Mouse (Mus musculus) heart, embryonic 14.5 days (tissue): ENCODE measurements around the gene Calm5. TPM values are rescaled to one million over a fixed set of nuclear protein-coding genes. Genes with fewer than 3 reads are reported as not detected.

Source experiments
- ATAC-seq: fragments of 200-750 bp; cut with Nextera tagmentation; 2 replicates; pipeline ENCODE4 v1.8.0; 2017; ENCODE audit warnings: low read depth, moderate TSS enrichment; ENCODE audit not compliant: insufficient number of reproducible peaks, insufficient read depth, low FRiP score
- H3K27ac ChIP-seq, 2 experiments: fragments of 200-500 bp in 1 of 2; fragments of 300-500 bp in 1 of 2; sonication (generic) in 1 of 2; replicated peaks in 1 of 2; 2 replicates each; pipeline ENCODE4 v1.5.1; 2012 to 2014; ENCODE audit warnings: low read depth in 2 of 2, low read length in 2 of 2, control low read depth in 1 of 2, mild to moderate bottlenecking in 1 of 2, mixed read lengths in 1 of 2; ENCODE audit not compliant: control insufficient read depth in 1 of 2, insufficient read depth in 1 of 2
- H3K27me3 ChIP-seq: fragments of 300-500 bp; sonication (generic); 2 replicates; pipeline ENCODE4 v1.6.1; 2014; ENCODE audit warnings: mild to moderate bottlenecking, low read length, control low read depth; ENCODE audit not compliant: control insufficient read depth, insufficient read depth
- H3K36me3 ChIP-seq: fragments of 300-500 bp; sonication (generic); 2 replicates; pipeline ENCODE4 v1.6.1; 2014; ENCODE audit warnings: mild to moderate bottlenecking, control low read depth, low read length, mixed read lengths; ENCODE audit not compliant: control insufficient read depth, insufficient read depth
- H3K4me1 ChIP-seq, 2 experiments: fragments of 200-500 bp in 1 of 2; fragments of 300-500 bp in 1 of 2; sonication (generic) in 1 of 2; 2 replicates each; pipeline ENCODE4 v1.6.1; 2012 to 2014; ENCODE audit warnings: low read length in 2 of 2, control low read depth in 1 of 2, mixed read lengths in 1 of 2; ENCODE audit not compliant: control insufficient read depth in 2 of 2, insufficient read depth in 2 of 2
- H3K4me2 ChIP-seq: fragments of 300-500 bp; sonication (generic); 2 replicates; pipeline ENCODE4 v1.6.1; 2014; ENCODE audit warnings: mild to moderate bottlenecking, low read length
- H3K4me3 ChIP-seq, 2 experiments: fragments of 200-500 bp in 1 of 2; fragments of 300-500 bp in 1 of 2; sonication (generic) in 1 of 2; 2 replicates each; pipeline ENCODE4 v1.5.1; 2012 to 2014; ENCODE audit warnings: low read length in 2 of 2, mild to moderate bottlenecking in 2 of 2, control low read depth in 1 of 2, low read depth in 1 of 2, moderate library complexity in 1 of 2; ENCODE audit not compliant: control insufficient read depth in 1 of 2, insufficient read depth in 1 of 2
- H3K9ac ChIP-seq: fragments of 300-500 bp; sonication (generic); 2 replicates; pipeline ENCODE4 v1.6.1; 2014; ENCODE audit warnings: mild to moderate bottlenecking, low read length
- H3K9me3 ChIP-seq: fragments of 300-500 bp; sonication (generic); 2 replicates; pipeline ENCODE4 v1.6.1; 2016; ENCODE audit warnings: low read length, control low read depth; ENCODE audit not compliant: control insufficient read depth
- WGBS: fragments of 180-500 bp; shearing (Covaris S2); extraction: QIAGEN DNeasy Blood & Tissue Kit; methylation state at CpG from one replicate; pipeline ENCODE4 v1.1.7; 2014; 5-methylcytosine and 5-hydroxymethylcytosine counted together
- polyA plus RNA-seq: library from polyadenylated mRNA; unstranded; fragments of >200 nt; fragmentation: Nextera tagmentation; extraction: Ambion mirVana; gene quantifications from 2 replicates; pipeline ENCODE4 v1.2.1, GENCODE M21; 2014

Calm5 gene
- polyA plus RNA-seq, 1 experiment from 2014 or later, result not detected

- 0 out of 2 replicates have a peak, but pooled peaks have one; percentile 40 for ATAC-seq
- Histone ChIP-seq H3K9me3 (no peaks in the 10 kb centered on the region), H3K4me2 (no peak overlapping the region), H3K27me3 (no peaks in the 10 kb centered on the region), H3K4me1 (peaks cover 0 to 3% of the 10 kb centered on the region in 2 experiments; a peak in 2 of 4 replicates), H3K9ac (no peak overlapping the region), H3K27ac (peak overlapping the region in 1 of 2 experiments; percentile 30; a peak in 2 of 4 replicates), H3K36me3 (no peaks in the 10 kb centered on the region), H3K4me3 (no peak overlapping the region)
- WGBS, result 52% methylated on average over 8 of the region's 8 CpGs
Measured at GRCm38 (mm10) chr13:3866355-3867052, 12.5 kb downstream of the Calm5 start.

DNA sequence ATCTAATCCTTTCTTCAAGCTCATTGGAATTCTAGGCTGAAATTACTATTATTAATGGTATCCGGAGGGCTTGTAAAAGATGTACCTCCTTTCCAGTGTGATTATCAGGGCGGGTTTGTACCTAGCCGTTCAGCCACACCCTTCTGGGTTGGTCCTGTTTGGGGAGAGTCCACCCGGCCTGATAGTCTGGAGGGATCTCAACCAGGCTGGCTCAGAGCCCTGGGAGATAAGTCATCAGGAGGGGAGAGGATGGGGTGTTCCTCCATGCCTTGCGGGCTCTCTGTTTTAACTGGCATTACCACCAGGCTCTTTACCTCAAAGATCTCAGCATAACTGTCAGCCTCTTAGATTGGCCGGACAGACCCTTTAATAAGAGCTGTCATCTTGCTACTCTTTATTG is 13.2 kb downstream of the Calm5 start:
- Histone ChIP-seq H3K4me3 (no peak overlapping the region), H3K4me1 (peaks cover 0 to 3% of the 10 kb centered on the region in 2 experiments; a peak in 2 of 4 replicates), H3K9ac (no peak overlapping the region), H3K27me3 (no peaks in the 10 kb centered on the region), H3K27ac (no peak overlapping the region), H3K4me2 (no peak overlapping the region), H3K36me3 (no peaks in the 10 kb centered on the region), H3K9me3 (no peaks in the 10 kb centered on the region)
- no peak for ATAC-seq
- WGBS, result 76% methylated on average over 6 of the region's 6 CpGs

GRCm38 (mm10) chr13:3869901-3870300 is 15.9 kb downstream of the Calm5 start:
- no peaks in the 10 kb centered on the region for H3K36me3 ChIP-seq

DNA sequence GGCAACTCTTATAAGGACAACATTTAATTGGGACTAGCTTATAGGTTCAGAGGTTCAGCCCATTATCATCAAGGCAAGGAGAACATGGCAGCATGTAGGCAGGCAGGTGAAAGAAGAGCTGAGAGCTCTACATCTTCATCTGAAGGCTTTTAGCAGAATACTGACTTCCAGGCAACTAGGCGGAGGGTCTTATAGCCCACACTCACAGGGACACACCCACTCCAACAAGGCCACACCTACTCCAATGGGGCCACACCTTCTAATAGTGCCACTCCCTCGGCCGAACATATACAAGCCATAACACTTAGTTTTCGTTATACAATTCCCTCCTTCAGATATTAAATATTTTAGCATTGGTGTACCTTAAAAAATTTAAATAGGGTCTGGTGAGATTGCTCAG is 18.9 kb downstream of the Calm5 start:
- no peak overlapping the region for H3K27ac ChIP-seq
- no peak overlapping the region for H3K9ac ChIP-seq
- no peaks in the 10 kb centered on the region for H3K36me3 ChIP-seq
- 88% methylated on average over 4 of the region's 4 CpGs for WGBS
- H3K4me1 ChIP-seq, result peaks cover 7 to 10% of the 10 kb centered on the region in 2 experiments; a peak in 2 of 4 replicates
- ATAC-seq, result no peak
- no peaks in the 10 kb centered on the region for H3K9me3 ChIP-seq
- H3K4me2 ChIP-seq, result no peak overlapping the region
- no peak overlapping the region for H3K4me3 ChIP-seq
- no peaks in the 10 kb centered on the region for H3K27me3 ChIP-seq

More at GRCm38 (mm10) chr13:3869901-3870300, 15.9 kb downstream of the Calm5 start:
- Histone ChIP-seq H3K9me3 (no peaks in the 10 kb centered on the region), H3K4me2 (no peak overlapping the region), H3K9ac (no peak overlapping the region), H3K27me3 (no peaks in the 10 kb centered on the region), H3K27ac (no peak overlapping the region; a peak in 1 of 4 replicates), H3K4me1 (peaks cover 0 to 3% of the 10 kb centered on the region in 2 experiments; a peak in 2 of 4 replicates), H3K4me3 (no peak overlapping the region)
- no peak for ATAC-seq

DNA sequence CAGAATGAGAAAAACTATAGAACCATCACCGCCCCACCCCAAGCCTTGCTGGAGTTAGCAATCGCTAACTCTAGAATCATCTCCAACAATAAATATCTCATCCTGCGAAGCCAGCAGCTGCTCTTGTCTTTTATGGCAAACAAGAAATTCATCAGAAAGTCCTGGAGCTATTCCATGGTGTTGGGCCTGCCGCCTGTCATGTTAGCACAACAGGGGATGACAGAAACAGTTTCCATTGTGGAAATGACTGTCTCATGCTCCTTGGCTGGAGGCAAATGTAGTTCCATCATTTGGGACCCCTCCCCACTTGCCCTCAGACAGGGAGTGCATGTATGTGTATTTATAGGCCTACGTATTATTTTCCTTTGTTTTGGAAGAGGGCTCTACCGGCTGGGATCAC is 22.5 kb downstream of the Calm5 start:
- H3K9ac ChIP-seq, result peak overlapping the region; percentile 8; the same call in 1 of the 2 replicates
- no peak overlapping the region for H3K4me3 ChIP-seq
- 0 out of 2 replicates have a peak, but pooled peaks have one; percentile 8 for ATAC-seq
- 0 out of 4 replicates have a peak overlapping the region, but pooled peaks of 1 of the 2 experiments have one; percentile 14 for H3K27ac ChIP-seq
- H3K27me3 ChIP-seq, result no peaks in the 10 kb centered on the region
- H3K36me3 ChIP-seq, result peaks cover 9% of the 10 kb centered on the region
- peaks cover 7 to 10% of the 10 kb centered on the region in 2 experiments; a peak in 2 of 4 replicates for H3K4me1 ChIP-seq
- H3K4me2 ChIP-seq, result no peak overlapping the region
- 70% methylated on average over 6 of the region's 6 CpGs for WGBS
- no peaks in the 10 kb centered on the region for H3K9me3 ChIP-seq

DNA sequence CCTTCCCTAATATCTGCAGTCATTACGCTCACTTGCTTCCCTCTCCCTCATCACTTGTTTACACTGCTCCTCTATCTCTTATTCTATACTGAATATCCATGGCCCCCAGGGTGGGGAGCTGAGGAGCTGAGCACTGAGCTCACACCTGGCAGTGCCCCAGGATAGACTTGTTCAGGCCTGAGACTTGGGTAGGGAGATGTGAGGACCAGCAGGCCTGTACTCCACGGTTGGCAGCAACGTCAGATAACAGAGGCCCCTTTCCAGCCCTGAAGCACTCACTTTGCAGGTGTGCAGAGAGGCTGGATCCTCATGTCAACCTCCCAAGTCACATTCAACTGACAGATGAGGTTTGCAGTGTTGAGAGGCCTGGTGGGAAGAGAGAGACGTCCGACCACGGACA is 23.2 kb downstream of the Calm5 start:
- Histone ChIP-seq H3K9ac (no peak overlapping the region), H3K4me1 (peaks cover 7 to 10% of the 10 kb centered on the region in 2 experiments; a peak in 2 of 4 replicates), H3K36me3 (peaks cover 16% of the 10 kb centered on the region), H3K27me3 (no peaks in the 10 kb centered on the region), H3K27ac (0 out of 4 replicates have a peak overlapping the region, but pooled peaks of 1 of the 2 experiments have one; percentile 14), H3K4me2 (no peak overlapping the region), H3K9me3 (no peaks in the 10 kb centered on the region), H3K4me3 (no peak overlapping the region)
- 43% methylated on average over 6 of the region's 6 CpGs for WGBS
- ATAC-seq, result no peak

DNA sequence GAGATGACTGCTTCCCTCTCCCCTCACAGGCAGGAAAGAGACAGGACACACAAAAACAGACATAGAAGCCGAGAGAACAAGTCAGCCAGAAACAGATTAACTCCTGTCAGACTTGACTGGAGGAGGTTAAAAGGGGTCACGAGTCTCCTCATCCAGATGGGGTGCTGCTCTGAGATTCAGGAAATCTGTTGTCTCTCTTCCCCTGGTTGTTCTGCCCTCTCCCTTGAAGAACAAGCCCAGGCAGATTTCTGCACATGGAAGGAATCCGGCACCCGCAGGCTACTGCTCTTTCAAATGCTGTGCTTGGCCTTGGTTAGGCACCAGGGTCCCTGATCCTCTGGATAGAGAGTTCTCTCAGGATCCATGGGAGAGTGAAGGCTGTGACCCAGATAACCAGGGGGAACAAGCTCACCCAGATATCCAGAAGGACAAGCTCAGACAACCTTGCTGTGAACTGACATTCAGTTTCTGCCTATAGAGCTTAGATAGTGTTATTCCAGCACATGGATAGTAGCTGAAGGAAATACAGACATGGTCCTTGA is 23.8 kb downstream of the Calm5 start:
- Histone ChIP-seq H3K4me1 (peaks cover 7 to 10% of the 10 kb centered on the region in 2 experiments; a peak in 2 of 4 replicates), H3K4me3 (no peak overlapping the region), H3K9me3 (no peaks in the 10 kb centered on the region), H3K36me3 (peaks cover 22% of the 10 kb centered on the region), H3K9ac (no peak overlapping the region), H3K27me3 (no peaks in the 10 kb centered on the region), H3K27ac (no peak overlapping the region), H3K4me2 (no peak overlapping the region)
- no peak for ATAC-seq
- WGBS, result 66% methylated on average over 4 of the region's 4 CpGs
